Mouse (Mus musculus): Measurements from ENCODE around the gene Ctnna3. TPM values are rescaled to one million over a fixed set of nuclear protein-coding genes. Genes with fewer than 3 reads are reported as not detected.
A peak's percentile ranks its signal among the peaks of the same experiment; 100 is the strongest.

The Ctnna3 gene
- polyA plus RNA-seq, 1 experiment from 2014 or later = 0.42 TPM

DNA sequence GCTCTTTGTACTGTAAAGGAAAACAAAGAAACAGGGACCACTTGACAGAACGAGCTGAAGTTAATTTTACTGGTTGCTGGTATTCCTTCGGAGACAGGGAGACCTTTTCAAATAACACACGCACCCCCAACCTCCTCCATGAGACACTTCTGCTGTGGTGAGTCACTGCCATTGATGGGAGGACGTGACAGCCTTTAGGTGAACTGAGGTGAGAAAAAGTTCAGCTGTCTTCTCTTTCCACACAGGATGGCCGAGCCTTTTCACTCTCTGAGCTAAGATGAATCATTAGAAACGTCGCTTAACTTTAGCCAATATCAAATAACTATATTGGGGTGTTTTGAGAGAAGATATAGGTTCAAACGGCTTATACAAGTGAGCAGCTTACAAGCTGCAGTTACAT is 102.5 kb downstream of the Ctnna3 start:
- Histone ChIP-seq H3K9ac (ENCODE audit: low read depth, low read length) (no peak overlapping the region), H3K4me2 (replicated peaks; ENCODE audit: low read depth, low read length) (no peak overlapping the region), H3K27ac (ENCODE audit: low read depth, low read length) (no peak overlapping the region), H3K27me3 (ENCODE audit: control insufficient read depth, insufficient read depth, low read length) (no peaks in the 10 kb centered on the region), H3K4me3 (ENCODE audit: low read depth, low read length) (no peak overlapping the region), H3K9me3 (ENCODE audit: control insufficient read depth, low read length) (no peaks in the 10 kb centered on the region), H3K4me1 (replicated peaks; ENCODE audit: control insufficient read depth, insufficient read depth, low read length) (no peaks in the 10 kb centered on the region), H3K36me3 (ENCODE audit: control insufficient read depth, insufficient read depth, low read length) (no peaks in the 10 kb centered on the region)
- ATAC-seq (ENCODE audit: low FRiP score) = no peak
- DNase-seq (ENCODE audit: low spot score) = no peak
- 76% methylated on average over 8 of the region's 8 CpGs for WGBS

GRCm38 (mm10) chr10:63541754-63542153 is 111.9 kb downstream of the Ctnna3 start:
- Histone ChIP-seq H3K4me3 (ENCODE audit: low read depth, low read length) (no peak overlapping the region), H3K27me3 (ENCODE audit: control insufficient read depth, insufficient read depth, low read length) (no peaks in the 10 kb centered on the region), H3K27ac (ENCODE audit: low read depth, low read length) (no peak overlapping the region), H3K9ac (ENCODE audit: low read depth, low read length) (no peak overlapping the region), H3K4me1 (replicated peaks; ENCODE audit: control insufficient read depth, insufficient read depth, low read length) (no peaks in the 10 kb centered on the region), H3K36me3 (ENCODE audit: control insufficient read depth, insufficient read depth, low read length) (no peaks in the 10 kb centered on the region), H3K9me3 (ENCODE audit: control insufficient read depth, low read length) (no peaks in the 10 kb centered on the region), H3K4me2 (replicated peaks; ENCODE audit: low read depth, low read length) (no peak overlapping the region)
- ATAC-seq (ENCODE audit: low FRiP score) (peak; percentile 59; the same call in 1 of the 2 replicates), DNase-seq (ENCODE audit: low spot score) (peak; percentile 34)
- WGBS = 18% methylated on average over 5 of the region's 5 CpGs

DNA sequence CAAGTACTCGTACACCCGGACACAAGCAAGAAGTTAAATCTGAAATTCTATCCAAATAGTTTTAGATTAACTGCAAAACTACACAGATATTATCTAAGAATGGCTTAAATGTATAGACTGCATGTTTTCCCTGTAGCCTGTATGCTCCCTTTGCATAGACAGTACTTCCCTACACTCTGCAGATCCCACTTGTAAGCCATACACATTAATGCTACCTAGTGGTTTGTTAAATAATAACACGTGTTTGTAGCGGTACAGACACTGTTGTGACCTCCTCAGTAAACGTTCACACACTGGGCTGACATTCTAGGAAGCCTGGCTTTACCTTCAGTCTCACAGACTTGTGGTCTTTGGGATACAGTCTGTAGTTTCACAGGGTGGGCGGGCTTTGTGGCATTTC is 112.6 kb downstream of the Ctnna3 start:
- no peak overlapping the region for H3K4me2 ChIP-seq (replicated peaks; ENCODE audit: low read depth, low read length)
- 59% methylated on average over 6 of the region's 6 CpGs for WGBS
- DNase-seq (ENCODE audit: low spot score) (no peak), ATAC-seq (ENCODE audit: low FRiP score) (no peak)
- no peaks in the 10 kb centered on the region for H3K36me3 ChIP-seq (ENCODE audit: control insufficient read depth, insufficient read depth, low read length)
- H3K9ac ChIP-seq (ENCODE audit: low read depth, low read length) = no peak overlapping the region
- no peaks in the 10 kb centered on the region for H3K9me3 ChIP-seq (ENCODE audit: control insufficient read depth, low read length)
- H3K4me1 ChIP-seq (replicated peaks; ENCODE audit: control insufficient read depth, insufficient read depth, low read length) = no peaks in the 10 kb centered on the region
- no peak overlapping the region for H3K4me3 ChIP-seq (ENCODE audit: low read depth, low read length)
- no peaks in the 10 kb centered on the region for H3K27me3 ChIP-seq (ENCODE audit: control insufficient read depth, insufficient read depth, low read length)
- no peak overlapping the region for H3K27ac ChIP-seq (ENCODE audit: low read depth, low read length)

- ATAC-seq (ENCODE audit: low FRiP score) (no peak), DNase-seq (ENCODE audit: low spot score) (no peak)
- Histone ChIP-seq H3K9ac (ENCODE audit: low read depth, low read length) (no peak overlapping the region), H3K9me3 (ENCODE audit: control insufficient read depth, low read length) (no peaks in the 10 kb centered on the region), H3K4me1 (replicated peaks; ENCODE audit: control insufficient read depth, insufficient read depth, low read length) (no peaks in the 10 kb centered on the region), H3K36me3 (ENCODE audit: control insufficient read depth, insufficient read depth, low read length) (no peaks in the 10 kb centered on the region), H3K27ac (ENCODE audit: low read depth, low read length) (no peak overlapping the region), H3K4me2 (replicated peaks; ENCODE audit: low read depth, low read length) (no peak overlapping the region), H3K27me3 (ENCODE audit: control insufficient read depth, insufficient read depth, low read length) (no peaks in the 10 kb centered on the region), H3K4me3 (ENCODE audit: low read depth, low read length) (no peak overlapping the region)
- 87% methylated on average over 8 of the region's 8 CpGs for WGBS
These were observed 136.8 kb downstream of the Ctnna3 start for GRCm38 (mm10) chr10:63566691-63567090.

- H3K4me3 ChIP-seq (ENCODE audit: low read depth, low read length) = no peak overlapping the region
- DNase-seq (ENCODE audit: low spot score) (no peak), ATAC-seq (ENCODE audit: low FRiP score) (no peak)
These were observed 141.7 kb downstream of the Ctnna3 start for GRCm38 (mm10) chr10:63571561-63571960.

GRCm38 (mm10) chr10:63572866-63573265 is 143.0 kb downstream of the Ctnna3 start:
- no peaks in the 10 kb centered on the region for H3K9me3 ChIP-seq (ENCODE audit: control insufficient read depth, low read length)
- H3K27me3 ChIP-seq (ENCODE audit: control insufficient read depth, insufficient read depth, low read length) = no peaks in the 10 kb centered on the region
- no peak for DNase-seq (ENCODE audit: low spot score)
- no peak overlapping the region for H3K9ac ChIP-seq (ENCODE audit: low read depth, low read length)
- no peaks in the 10 kb centered on the region for H3K36me3 ChIP-seq (ENCODE audit: control insufficient read depth, insufficient read depth, low read length)
- 89% methylated on average over 7 of the region's 7 CpGs for WGBS
- no peak overlapping the region for H3K27ac ChIP-seq (ENCODE audit: low read depth, low read length)
- no peak overlapping the region for H3K4me3 ChIP-seq (ENCODE audit: low read depth, low read length)
- no peaks in the 10 kb centered on the region for H3K4me1 ChIP-seq (replicated peaks; ENCODE audit: control insufficient read depth, insufficient read depth, low read length)
- no peak overlapping the region for H3K4me2 ChIP-seq (replicated peaks; ENCODE audit: low read depth, low read length)
- ATAC-seq (ENCODE audit: low FRiP score) = no peak

More at GRCm38 (mm10) chr10:63571561-63571960, 141.7 kb downstream of the Ctnna3 start:
- H3K36me3 ChIP-seq (ENCODE audit: control insufficient read depth, insufficient read depth, low read length) = no peaks in the 10 kb centered on the region
- H3K27ac ChIP-seq (ENCODE audit: low read depth, low read length) = no peak overlapping the region
- H3K9ac ChIP-seq (ENCODE audit: low read depth, low read length) = no peak overlapping the region
- no peaks in the 10 kb centered on the region for H3K9me3 ChIP-seq (ENCODE audit: control insufficient read depth, low read length)
- no peaks in the 10 kb centered on the region for H3K4me1 ChIP-seq (replicated peaks; ENCODE audit: control insufficient read depth, insufficient read depth, low read length)
- H3K4me2 ChIP-seq (replicated peaks; ENCODE audit: low read depth, low read length) = no peak overlapping the region
- no peaks in the 10 kb centered on the region for H3K27me3 ChIP-seq (ENCODE audit: control insufficient read depth, insufficient read depth, low read length)

DNA sequence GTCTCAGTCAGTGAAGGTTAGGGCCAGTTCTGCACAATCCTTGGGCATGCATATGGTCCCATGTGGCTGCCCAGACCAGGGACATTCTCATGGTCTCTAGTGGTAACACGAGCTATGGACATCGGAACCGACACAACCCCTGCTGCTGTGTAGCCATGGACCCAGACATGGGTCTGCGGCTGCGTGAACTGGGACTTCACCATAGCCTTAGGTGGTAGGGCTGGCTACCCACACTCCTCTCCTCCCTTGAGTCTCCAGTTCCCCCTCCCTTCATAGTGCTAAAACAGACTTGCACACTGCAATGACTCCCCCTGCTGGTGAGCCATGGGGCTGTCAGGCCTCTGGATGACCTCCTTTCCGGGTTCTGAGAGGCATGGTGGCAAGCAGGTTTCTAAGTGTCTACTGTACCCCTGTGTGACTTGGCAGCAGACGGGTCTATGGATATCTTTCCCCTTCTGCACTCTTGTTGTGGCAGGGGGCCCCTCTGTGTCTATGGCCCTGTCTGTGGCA is 144.3 kb downstream of the Ctnna3 start:
- DNase-seq (ENCODE audit: low spot score) = peak; percentile 37

DNA sequence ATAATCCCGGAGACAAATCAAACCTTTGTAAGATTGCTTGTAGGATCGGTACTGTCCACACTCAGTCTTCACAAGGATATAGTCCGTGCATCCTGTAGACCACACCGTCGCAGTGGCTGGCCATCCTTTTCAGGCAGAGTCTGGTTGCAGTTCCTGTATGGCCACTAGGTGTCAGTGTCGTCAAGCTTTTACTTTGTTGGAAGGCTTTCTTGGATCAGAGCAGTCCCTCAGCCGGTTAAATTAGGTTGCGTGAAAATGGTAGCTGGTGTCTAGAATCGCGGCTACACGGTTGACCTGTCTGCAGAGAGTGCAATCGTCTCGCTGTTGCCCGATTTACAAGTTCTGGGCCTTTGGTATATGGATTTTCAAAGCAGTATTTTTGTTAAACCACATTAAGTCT is 152.7 kb downstream of the Ctnna3 start:
- no peak overlapping the region for H3K9ac ChIP-seq (ENCODE audit: low read depth, low read length)
- ATAC-seq (ENCODE audit: low FRiP score) (peak; percentile 84), DNase-seq (ENCODE audit: low spot score) (peak; percentile 93)
- no peaks in the 10 kb centered on the region for H3K4me1 ChIP-seq (replicated peaks; ENCODE audit: control insufficient read depth, insufficient read depth, low read length)
- no peak overlapping the region for H3K27ac ChIP-seq (ENCODE audit: low read depth, low read length)
- H3K4me2 ChIP-seq (replicated peaks; ENCODE audit: low read depth, low read length) = no peak overlapping the region
- H3K4me3 ChIP-seq (ENCODE audit: low read depth, low read length) = no peak overlapping the region
- no peaks in the 10 kb centered on the region for H3K36me3 ChIP-seq (ENCODE audit: control insufficient read depth, insufficient read depth, low read length)
- 11% methylated on average over 14 of the region's 14 CpGs for WGBS
- no peaks in the 10 kb centered on the region for H3K27me3 ChIP-seq (ENCODE audit: control insufficient read depth, insufficient read depth, low read length)
- H3K9me3 ChIP-seq (ENCODE audit: control insufficient read depth, low read length) = no peaks in the 10 kb centered on the region

More for the DNA sequence above, 144.3 kb downstream of the Ctnna3 start:
- H3K4me1 ChIP-seq (replicated peaks; ENCODE audit: control insufficient read depth, insufficient read depth, low read length) = no peaks in the 10 kb centered on the region
- H3K27ac ChIP-seq (ENCODE audit: low read depth, low read length) = no peak overlapping the region
- 84% methylated on average over 7 of the region's 7 CpGs for WGBS
- H3K4me3 ChIP-seq (ENCODE audit: low read depth, low read length) = no peak overlapping the region
- H3K27me3 ChIP-seq (ENCODE audit: control insufficient read depth, insufficient read depth, low read length) = no peaks in the 10 kb centered on the region
- H3K9ac ChIP-seq (ENCODE audit: low read depth, low read length) = no peak overlapping the region
- peak; percentile 25; the same call in 1 of the 2 replicates for ATAC-seq (ENCODE audit: low FRiP score)
- H3K4me2 ChIP-seq (replicated peaks; ENCODE audit: low read depth, low read length) = no peak overlapping the region
- no peaks in the 10 kb centered on the region for H3K9me3 ChIP-seq (ENCODE audit: control insufficient read depth, low read length)
- H3K36me3 ChIP-seq (ENCODE audit: control insufficient read depth, insufficient read depth, low read length) = no peaks in the 10 kb centered on the region

GRCm38 (mm10) chr10:63583798-63584374 is 154.0 kb downstream of the Ctnna3 start:
- WGBS = 76% methylated on average over 20 of the region's 20 CpGs
- no peak for ATAC-seq (ENCODE audit: low FRiP score)

More at GRCm38 (mm10) chr10:63583798-63584374, 154.0 kb downstream of the Ctnna3 start:
- no peaks in the 10 kb centered on the region for H3K27me3 ChIP-seq (ENCODE audit: control insufficient read depth, insufficient read depth, low read length)
- H3K4me1 ChIP-seq (replicated peaks; ENCODE audit: control insufficient read depth, insufficient read depth, low read length) = no peaks in the 10 kb centered on the region
- no peak for DNase-seq (ENCODE audit: low spot score)
- H3K9me3 ChIP-seq (ENCODE audit: control insufficient read depth, low read length) = no peaks in the 10 kb centered on the region
- H3K36me3 ChIP-seq (ENCODE audit: control insufficient read depth, insufficient read depth, low read length) = no peaks in the 10 kb centered on the region
- no peak overlapping the region for H3K27ac ChIP-seq (ENCODE audit: low read depth, low read length)
- no peak overlapping the region for H3K4me2 ChIP-seq (replicated peaks; ENCODE audit: low read depth, low read length)
- H3K9ac ChIP-seq (ENCODE audit: low read depth, low read length) = no peak overlapping the region
- no peak overlapping the region for H3K4me3 ChIP-seq (ENCODE audit: low read depth, low read length)
